Mouse (Mus musculus): ENCODE data around the gene Rab31.

Gene Rab31

GRCm38 (mm10) chr17:65782551-65783141, 10.1 kb upstream of the Rab31 start, which contains the start of gene Ppp4r1:
Gene Ppp4r1 (plus strand): TSS chr17:65782573.
- DNase-seq: peak; percentile 91

DNA sequence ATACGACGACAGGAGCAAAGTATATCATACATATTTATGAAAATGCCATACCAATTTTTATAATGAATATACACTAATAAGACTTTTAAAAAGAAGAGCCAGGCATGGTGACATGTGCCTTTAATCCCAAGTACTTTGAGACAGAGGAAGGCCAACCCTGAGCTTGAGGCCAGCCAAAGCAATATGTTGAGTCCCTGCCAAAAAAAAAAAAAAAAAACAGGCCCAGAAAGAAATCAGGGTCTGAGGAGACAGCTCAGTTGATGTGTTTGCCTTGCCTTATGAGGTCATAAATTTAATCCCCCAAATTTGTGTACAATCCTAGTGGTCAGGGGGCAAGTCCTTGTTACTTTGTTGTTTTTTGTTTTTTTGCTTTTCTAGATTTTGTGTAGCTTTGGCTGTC, 8.4 kb upstream of the Rab31 start:
- DNase-seq: no peak

DNA sequence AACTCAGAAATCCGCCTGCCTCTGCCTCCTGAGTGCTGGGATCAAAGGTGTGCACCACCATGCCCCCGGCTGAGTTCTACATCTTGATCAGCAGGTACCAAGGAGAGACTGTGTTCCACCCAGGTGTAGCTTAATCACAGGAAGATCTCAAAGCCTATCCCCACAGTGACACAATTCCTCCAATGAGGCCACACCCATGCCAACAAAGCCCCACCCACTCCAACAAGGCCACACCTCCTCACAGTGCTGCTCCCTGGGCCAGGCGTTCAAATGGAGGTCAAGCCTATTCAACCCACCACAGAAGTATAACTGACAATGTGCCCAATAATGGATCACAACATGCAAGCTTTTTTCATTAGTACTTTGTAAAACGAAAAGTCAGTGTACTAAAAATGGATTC, 4.9 kb upstream of the Rab31 start:
- DNase-seq: no peak

GRCm38 (mm10) chr17:65776228-65776627, 3.7 kb upstream of the Rab31 start:
- no peak for DNase-seq

- DNase-seq: no peak
These were observed 1.9 kb upstream of the Rab31 start for GRCm38 (mm10) chr17:65774439-65774838.

DNA sequence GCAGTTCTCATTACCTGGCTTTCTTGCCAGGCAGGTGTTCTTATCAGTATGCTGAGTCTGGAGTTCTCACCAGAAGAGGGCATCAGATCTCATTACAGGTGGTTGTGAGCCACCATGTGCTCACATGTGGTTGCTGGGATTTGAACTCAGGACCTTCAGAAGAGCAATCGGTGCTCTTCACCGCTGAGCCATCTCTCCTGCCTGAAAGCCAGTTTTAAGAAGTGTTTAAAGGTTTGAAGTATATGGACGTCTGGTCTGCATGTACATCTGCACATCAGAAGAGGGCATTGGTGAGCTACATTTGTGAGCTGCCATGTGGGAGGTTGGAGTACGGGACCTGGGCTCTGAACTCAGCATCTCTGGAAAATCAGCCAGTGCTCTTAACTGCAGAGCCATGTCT, 1.1 kb upstream of the Rab31 start:
- DNase-seq: no peak

- peak; percentile 40 for DNase-seq
These were observed 1.3 kb downstream of the Rab31 start for GRCm38 (mm10) chr17:65770982-65771915.

DNA sequence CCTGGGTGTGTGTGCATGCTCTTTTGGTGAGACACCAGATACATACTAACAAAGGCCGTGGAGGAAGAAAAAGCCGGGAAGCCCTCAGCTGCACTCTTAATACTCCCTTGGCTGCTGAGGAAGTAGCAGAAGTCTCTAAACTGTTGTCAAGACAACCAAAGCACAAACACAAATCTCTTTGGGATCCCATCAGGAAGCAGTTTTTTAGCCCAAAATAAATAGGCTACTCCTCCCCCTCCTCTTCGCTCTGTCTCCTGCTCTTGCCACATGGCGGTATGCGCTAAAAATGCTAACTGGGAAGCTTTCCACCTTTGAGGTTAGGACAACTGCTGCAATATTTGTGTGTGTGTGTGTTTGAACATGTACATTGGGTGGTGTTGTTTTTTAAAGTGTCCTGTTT, 4.1 kb downstream of the Rab31 start:
- DNase-seq: no peak

DNA sequence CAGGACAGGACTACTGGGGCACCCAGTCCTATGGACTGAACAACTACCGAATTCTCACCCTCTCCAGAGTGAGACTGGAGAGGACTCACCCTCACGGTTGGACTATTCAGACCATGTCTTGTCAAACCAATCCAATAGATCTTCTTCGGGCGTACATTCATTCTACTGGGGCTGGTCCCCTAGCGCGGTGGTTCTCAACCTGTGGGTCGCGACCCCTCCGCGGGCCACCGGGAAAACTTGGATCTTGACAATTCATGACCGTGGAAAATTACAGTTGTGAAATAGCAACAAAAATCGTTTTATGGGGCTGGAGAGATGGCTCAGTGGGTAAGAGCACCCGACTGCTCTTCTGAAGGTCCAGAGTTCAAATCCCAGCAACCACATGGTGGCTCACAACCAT, 9.3 kb downstream of the Rab31 start:
- DNase-seq: no peak

GRCm38 (mm10) chr17:65757150-65757549, 15.4 kb downstream of the Rab31 start:
- no peak for DNase-seq

GRCm38 (mm10) chr17:65755857-65756256, 16.7 kb downstream of the Rab31 start:
- no peak for DNase-seq

DNA sequence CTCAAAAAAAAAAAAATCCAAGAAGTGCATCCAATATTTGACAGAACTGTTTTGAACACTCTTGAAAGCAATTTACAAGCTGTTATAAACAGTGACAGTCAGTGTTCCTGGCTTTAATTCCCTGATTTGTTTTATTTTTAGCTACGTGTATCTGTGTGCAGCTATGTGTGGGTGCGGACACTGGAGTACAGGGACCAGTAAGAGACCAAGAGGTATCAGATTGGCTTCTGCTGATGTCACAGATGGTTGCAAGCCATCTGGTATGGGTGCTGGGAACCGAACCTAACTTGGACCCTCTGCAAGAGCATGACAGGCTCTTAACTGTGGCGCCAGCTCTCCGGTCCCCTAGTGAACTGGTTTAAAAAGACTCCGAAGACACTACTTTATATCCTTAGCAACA, 19.4 kb downstream of the Rab31 start:
- DNase-seq: no peak

DNA sequence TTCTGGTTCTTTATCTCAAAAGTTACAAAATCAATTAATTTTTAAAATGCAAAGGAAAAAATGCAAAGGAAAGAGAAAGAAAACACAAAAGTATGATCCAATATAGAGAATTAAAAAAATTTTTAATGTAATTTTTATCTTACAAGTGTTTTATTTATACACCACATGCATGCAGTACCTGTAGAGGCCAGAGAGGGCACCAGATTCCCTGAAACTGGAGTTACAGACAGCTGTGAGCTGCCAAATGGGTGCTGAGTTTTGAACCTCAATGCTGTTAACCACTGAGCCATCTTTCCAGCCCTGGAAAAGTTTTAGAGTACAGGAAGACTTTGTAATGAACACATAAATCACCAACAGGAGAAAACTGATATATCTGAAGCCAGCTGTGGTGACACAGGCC, 22.3 kb downstream of the Rab31 start:
- DNase-seq: no peak

GRCm38 (mm10) chr17:65749803-65750202, 22.7 kb downstream of the Rab31 start:
- no peak for DNase-seq

- DNase-seq: no peak
These were observed 23.6 kb downstream of the Rab31 start for GRCm38 (mm10) chr17:65748997-65749396.

DNA sequence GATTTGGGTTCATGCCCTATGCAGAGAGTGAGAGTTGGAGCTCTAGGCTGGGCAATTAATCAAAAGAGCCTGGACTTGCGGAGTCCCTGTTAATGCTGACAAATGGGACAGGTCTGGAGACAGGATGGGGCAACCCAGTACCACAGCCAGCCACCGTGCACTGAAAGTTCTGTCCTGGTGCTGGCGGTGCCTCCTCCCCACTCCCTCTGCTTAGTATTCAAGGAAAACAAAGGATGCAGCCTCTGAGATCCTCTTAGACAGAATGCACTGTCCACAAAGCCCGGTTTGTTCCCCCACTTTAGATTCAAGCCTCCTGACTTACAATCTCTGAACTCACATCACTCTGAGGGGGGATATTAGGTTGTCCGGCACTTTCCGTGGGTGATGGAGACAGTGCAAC, 26.2 kb downstream of the Rab31 start:
- DNase-seq: no peak

GRCm38 (mm10) chr17:65743664-65744330, 28.8 kb downstream of the Rab31 start:
- peak; percentile 19 for DNase-seq

DNA sequence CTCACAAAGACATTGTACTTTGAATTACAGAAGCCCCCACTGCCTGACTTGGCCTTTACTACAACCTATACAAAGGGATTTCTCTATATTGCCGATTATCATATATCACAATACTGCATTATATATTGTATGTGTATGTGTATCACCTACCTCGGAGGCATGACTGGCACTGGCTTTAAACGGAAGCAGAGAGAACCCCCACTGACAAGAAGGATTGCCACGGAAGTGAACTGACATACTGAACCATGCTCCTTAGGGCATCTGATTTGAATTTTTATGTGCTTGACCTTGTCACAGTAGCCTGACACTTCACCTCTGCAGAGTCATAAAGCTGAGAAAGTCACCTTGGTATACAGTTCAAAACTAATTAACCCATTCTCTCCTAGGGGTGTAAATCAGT, 29.6 kb downstream of the Rab31 start:
- DNase-seq: no peak

DNA sequence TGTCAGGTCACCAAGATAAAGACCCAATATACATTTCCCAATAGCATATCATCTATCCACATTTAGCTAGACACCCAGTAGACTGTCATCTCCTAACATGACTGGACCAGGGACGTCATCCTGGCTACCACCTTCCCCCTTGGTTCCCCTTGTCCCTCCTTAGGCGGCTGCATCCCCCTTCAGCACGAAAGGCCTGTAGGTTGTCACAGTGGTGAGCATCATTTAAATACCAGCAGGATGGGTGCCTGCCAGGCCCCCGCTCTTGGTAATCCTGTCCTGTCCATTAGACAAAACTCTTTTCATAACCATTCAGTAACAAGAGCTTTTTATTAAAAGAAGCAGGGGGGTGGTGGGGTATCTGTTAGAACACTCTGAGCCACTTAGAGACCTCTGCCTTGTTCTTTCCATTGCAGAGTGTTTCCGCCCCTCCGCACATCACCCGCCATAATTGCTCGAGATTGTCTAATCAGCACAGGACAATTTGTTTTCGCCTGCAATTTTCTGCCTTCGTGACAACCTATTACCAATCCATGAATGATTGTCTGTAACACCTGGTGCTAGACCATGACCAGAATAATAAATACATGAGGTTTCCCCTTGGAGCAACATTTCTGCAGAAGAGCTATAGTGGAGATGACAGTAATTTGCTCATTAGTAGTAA, 30.2 kb downstream of the Rab31 start:
- peak; percentile 33 for DNase-seq

DNA sequence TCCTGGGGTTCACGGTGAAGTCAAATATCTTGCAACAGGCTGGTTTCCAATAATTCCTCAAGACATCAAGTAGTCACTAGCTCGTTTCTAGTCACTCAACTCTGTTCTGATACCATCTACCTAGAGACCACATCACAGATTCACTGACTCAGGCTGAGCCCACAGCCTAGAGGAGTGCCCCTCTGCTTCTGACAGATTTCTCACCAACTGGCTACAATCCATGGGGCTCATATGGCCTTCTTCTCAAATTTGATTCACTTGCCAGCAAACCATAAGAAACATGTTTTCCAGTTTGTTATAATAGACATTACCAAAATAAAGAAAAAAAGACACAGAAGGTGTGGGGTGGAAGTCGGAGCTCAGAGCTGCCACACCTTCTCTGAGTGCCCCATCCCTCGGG, 31.0 kb downstream of the Rab31 start:
- no peak for DNase-seq

DNA sequence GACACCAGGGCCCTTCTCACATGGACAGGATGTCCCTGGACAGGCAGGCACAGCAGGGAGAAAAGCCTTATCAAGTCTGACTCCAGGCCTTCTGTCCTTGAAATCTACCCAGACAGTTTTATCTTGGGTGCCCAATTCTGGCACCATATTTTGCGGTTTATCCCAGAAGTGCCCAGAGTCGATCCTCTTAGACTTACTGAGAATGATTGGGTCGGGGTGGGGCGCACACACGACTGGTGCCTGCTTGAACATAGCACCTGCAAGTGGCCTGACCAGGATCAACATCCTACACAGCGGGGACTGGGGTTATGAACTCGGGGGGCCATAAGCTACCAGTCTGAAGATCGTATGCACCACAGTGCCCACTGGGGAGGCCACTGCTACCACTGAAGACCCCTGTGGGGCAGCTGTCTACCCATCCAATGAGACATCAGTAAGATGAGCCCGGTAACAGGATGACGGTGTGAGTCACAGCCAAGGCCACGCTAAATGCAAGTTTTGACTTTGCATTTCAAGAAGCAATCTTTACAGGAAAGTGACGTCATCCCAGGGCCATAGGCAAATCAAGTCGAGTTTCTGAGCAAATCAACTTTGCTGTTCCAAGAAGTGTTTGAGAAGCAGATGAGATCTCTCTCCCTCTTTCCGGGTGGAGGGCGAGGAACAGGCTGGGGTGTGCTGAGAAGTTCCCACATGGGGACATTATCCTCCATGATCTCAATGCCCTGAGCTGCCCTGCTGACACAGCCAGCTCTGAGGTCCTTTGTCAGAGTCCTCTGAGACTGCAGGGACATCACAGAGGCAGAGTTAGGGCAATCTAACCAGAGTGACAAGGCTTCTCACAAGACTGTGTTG, 32.5 kb downstream of the Rab31 start:
- no peak for DNase-seq

GRCm38 (mm10) chr17:65737622-65738021, 34.9 kb downstream of the Rab31 start:
- no peak for DNase-seq

All from embryo, embryonic 11 days (tissue).